Mouse (Mus musculus) C2C12 (cell line): ENCODE results near the gene Rpusd4.

Source experiments
- CEBPB ChIP-seq: IDR thresholded peaks from one replicate; pipeline ENCODE4 v1.6.1; 2011; ENCODE audit warnings: low read depth, mild to moderate bottlenecking, control low read depth, moderate library complexity
- CTCF ChIP-seq: IDR thresholded peaks from one replicate; pipeline ENCODE4 v1.5.1; 2011; ENCODE audit not compliant: control insufficient read depth, insufficient read depth, insufficient read length
- FOSL1 ChIP-seq: IDR thresholded peaks from one replicate; pipeline ENCODE4 v1.8.0; 2011; ENCODE audit warnings: mild to moderate bottlenecking, low read length; ENCODE audit not compliant: poor library complexity, insufficient read depth, severe bottlenecking
- MAX ChIP-seq: IDR thresholded peaks from one replicate; pipeline ENCODE4 v1.6.1; 2011; ENCODE audit warnings: mild to moderate bottlenecking, control low read depth
- MYOD1 ChIP-seq: IDR thresholded peaks from one replicate; pipeline ENCODE4 v1.6.1; 2011; ENCODE audit warnings: low read depth; ENCODE audit not compliant: control insufficient read depth, insufficient read length
- MYOG ChIP-seq: IDR thresholded peaks from one replicate; pipeline ENCODE4 v1.6.1; 2011; ENCODE audit not compliant: control insufficient read depth, insufficient read length; ENCODE audit errors: extremely low read depth
- USF1 ChIP-seq: IDR thresholded peaks from one replicate; pipeline ENCODE4 v1.6.1; 2011; ENCODE audit warnings: low read depth, mild to moderate bottlenecking, control low read depth, moderate library complexity

DNA sequence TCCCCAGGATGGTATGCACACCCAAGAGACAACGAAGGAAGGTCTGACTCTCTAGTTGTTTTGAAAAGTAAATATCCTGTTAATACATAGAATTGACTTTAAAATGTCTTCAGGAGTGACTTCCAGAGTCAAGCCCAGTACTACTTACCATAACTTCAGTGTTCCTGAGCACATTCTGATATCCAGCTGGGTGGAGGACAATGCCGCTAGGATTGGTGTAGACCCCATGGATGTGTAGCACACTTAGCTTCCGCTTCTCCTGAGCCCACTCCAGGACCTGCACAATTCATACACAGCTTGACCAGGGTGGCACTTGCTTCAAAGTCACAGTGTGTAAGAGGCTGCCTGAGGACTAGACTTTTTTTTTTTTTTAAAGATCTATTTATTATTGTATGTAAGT, 44.2 kb upstream of the Rpusd4 start:
- TF ChIP-seq CTCF (no peak), USF1 (no peak), MYOG (no peak), MAX (no peak), MYOD1 (no peak), CEBPB (no peak), FOSL1 (no peak)
